Mouse (Mus musculus): Measurements from ENCODE around the gene Xpo1. TPM values are rescaled to one million over a fixed set of nuclear protein-coding genes. Genes with fewer than 3 reads are reported as not detected.

Gene Xpo1
- polyA plus RNA-seq, 1 experiment from 2014 or later: 101 TPM

GRCm38 (mm10) chr11:23305673-23306608 is 50.1 kb downstream of the Xpo1 start:
- WGBS: under 1% methylated on average over 90 of the region's 98 CpGs
- no peaks in the 10 kb centered on the region for H3K9me3 ChIP-seq

GRCm38 (mm10) chr11:23306764-23307565 is 51.1 kb downstream of the Xpo1 start, which contains the start of gene Usp34:
Usp34 (plus strand) TSS chr11:23306895.
- WGBS: under 1% methylated on average over 65 of the region's 80 CpGs
- Histone ChIP-seq H3K9me3 (no peaks in the 10 kb centered on the region), H3K4me1 (replicated peaks) (peaks cover 16% of the 10 kb centered on the region), H3K27ac (peak within 1 kb of the TSS; percentile 99), H3K4me3 (peak within 1 kb of the TSS; percentile 92), H3K27me3 (ENCODE audit: insufficient read depth, poor library complexity, severe bottlenecking) (no peaks in the 10 kb centered on the region), H3K36me3 (0 out of 2 replicates have a peak, but pooled peaks cover 6% of the 10 kb centered on the region)
- DNase-seq (ENCODE audit: low spot score): no peak

More at GRCm38 (mm10) chr11:23305673-23306608, 50.1 kb downstream of the Xpo1 start:
- Histone ChIP-seq H3K27ac (peak overlapping the region; percentile 99), H3K36me3 (no peaks in the 10 kb centered on the region), H3K4me3 (peak overlapping the region; percentile 92), H3K4me1 (replicated peaks) (peaks cover 16% of the 10 kb centered on the region), H3K27me3 (ENCODE audit: insufficient read depth, poor library complexity, severe bottlenecking) (no peaks in the 10 kb centered on the region)
- peak; percentile 97 for DNase-seq (ENCODE audit: low spot score)

GRCm38 (mm10) chr11:23307566-23307920 is 51.7 kb downstream of the Xpo1 start:
- H3K4me3 ChIP-seq: peak overlapping the region; percentile 92
- WGBS: 6% methylated on average over 6 of the region's 6 CpGs
- no peak for DNase-seq (ENCODE audit: low spot score)
- peaks cover 16% of the 10 kb centered on the region for H3K4me1 ChIP-seq (replicated peaks)
- H3K27me3 ChIP-seq (ENCODE audit: insufficient read depth, poor library complexity, severe bottlenecking): no peaks in the 10 kb centered on the region
- no peaks in the 10 kb centered on the region for H3K9me3 ChIP-seq
- H3K36me3 ChIP-seq: peaks cover 11% of the 10 kb centered on the region
- H3K27ac ChIP-seq: peak overlapping the region; percentile 99

GRCm38 (mm10) chr11:23313496-23313895 is 57.7 kb downstream of the Xpo1 start:
- Histone ChIP-seq H3K4me1 (replicated peaks) (peaks cover 6% of the 10 kb centered on the region), H3K9me3 (no peaks in the 10 kb centered on the region), H3K27ac (no peak overlapping the region), H3K36me3 (peaks cover 26% of the 10 kb centered on the region), H3K27me3 (ENCODE audit: insufficient read depth, poor library complexity, severe bottlenecking) (no peaks in the 10 kb centered on the region), H3K4me3 (no peak overlapping the region)
- DNase-seq (ENCODE audit: low spot score): no peak
- WGBS: 92% methylated on average over 1 of the region's 1 CpGs

- WGBS: 100% methylated on average over 2 of the region's 2 CpGs
- H3K9me3 ChIP-seq: no peaks in the 10 kb centered on the region
- peaks cover 19% of the 10 kb centered on the region for H3K36me3 ChIP-seq
These were observed 73.6 kb downstream of the Xpo1 start for GRCm38 (mm10) chr11:23329413-23329812.

GRCm38 (mm10) chr11:23332136-23332535 is 76.3 kb downstream of the Xpo1 start:
- Histone ChIP-seq H3K9me3 (no peaks in the 10 kb centered on the region), H3K4me3 (no peak overlapping the region), H3K36me3 (peaks cover 23% of the 10 kb centered on the region), H3K27me3 (ENCODE audit: insufficient read depth, poor library complexity, severe bottlenecking) (no peaks in the 10 kb centered on the region), H3K27ac (no peak overlapping the region), H3K4me1 (replicated peaks) (no peaks in the 10 kb centered on the region)
- 93% methylated on average over 3 of the region's 3 CpGs for WGBS
- no peak for DNase-seq (ENCODE audit: low spot score)

More at GRCm38 (mm10) chr11:23329413-23329812, 73.6 kb downstream of the Xpo1 start:
- DNase-seq (ENCODE audit: low spot score): no peak
- H3K4me1 ChIP-seq (replicated peaks): no peaks in the 10 kb centered on the region
- no peak overlapping the region for H3K27ac ChIP-seq
- no peaks in the 10 kb centered on the region for H3K27me3 ChIP-seq (ENCODE audit: insufficient read depth, poor library complexity, severe bottlenecking)
- no peak overlapping the region for H3K4me3 ChIP-seq

GRCm38 (mm10) chr11:23335160-23335559 is 79.3 kb downstream of the Xpo1 start:
- 91% methylated on average over 1 of the region's 1 CpGs for WGBS
- H3K4me3 ChIP-seq: no peak overlapping the region
- no peak for DNase-seq (ENCODE audit: low spot score)
- no peaks in the 10 kb centered on the region for H3K9me3 ChIP-seq
- peaks cover 30% of the 10 kb centered on the region for H3K36me3 ChIP-seq
- H3K27ac ChIP-seq: no peak overlapping the region
- no peaks in the 10 kb centered on the region for H3K4me1 ChIP-seq (replicated peaks)
- no peaks in the 10 kb centered on the region for H3K27me3 ChIP-seq (ENCODE audit: insufficient read depth, poor library complexity, severe bottlenecking)

Other genes starting within 250 kb of the Xpo1 start
- 2.9 and 4.0 TPM in 2 replicates for gene Fam161a, start 248.5 kb upstream of the Xpo1 start, polyA plus RNA-seq (2016; fragmentation: Nextera tagmentation; extraction: Ambion mirVana)
- gene Usp34, start 50.9 kb downstream of the Xpo1 start, polyA plus RNA-seq (2016; fragmentation: Nextera tagmentation; extraction: Ambion mirVana): 18.6 and 21.3 TPM in 2 replicates
- 114 and 131 TPM in 2 replicates for gene Ahsa2, start 242.0 kb downstream of the Xpo1 start, polyA plus RNA-seq (2016; fragmentation: Nextera tagmentation; extraction: Ambion mirVana)